Mouse (Mus musculus) retina, postnatal 7 days (tissue): Measurements from ENCODE around the gene Nrp1.

Source experiments
- DNase-seq: peaks from one replicate; pipeline ENCODE4 v3.0.0-alpha.2; 2012; ENCODE audit warnings: low read depth, low spot score

Gene Nrp1

DNA sequence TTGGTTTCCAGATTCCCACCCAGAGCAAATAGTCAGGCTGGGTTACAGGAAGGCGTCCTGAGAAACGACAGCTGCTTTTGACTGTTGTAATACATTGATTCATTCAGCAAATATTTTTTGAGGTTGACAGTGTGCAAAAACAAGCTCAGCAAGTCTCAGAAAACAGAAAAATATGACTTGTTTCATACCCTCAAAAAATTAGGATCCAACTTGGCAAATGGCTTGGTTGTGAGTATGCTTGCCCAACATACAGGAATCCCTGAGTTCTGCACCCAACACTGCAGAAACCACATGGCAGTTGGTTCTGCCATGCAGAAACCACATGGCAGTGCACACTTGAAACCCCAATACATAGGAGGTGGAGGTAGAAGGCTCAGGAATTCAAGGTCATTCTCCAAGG, 107.1 kb downstream of the Nrp1 start:
- DNase-seq: no peak

GRCm38 (mm10) chr8:128466681-128467430, 108.5 kb downstream of the Nrp1 start:
- no peak for DNase-seq

DNA sequence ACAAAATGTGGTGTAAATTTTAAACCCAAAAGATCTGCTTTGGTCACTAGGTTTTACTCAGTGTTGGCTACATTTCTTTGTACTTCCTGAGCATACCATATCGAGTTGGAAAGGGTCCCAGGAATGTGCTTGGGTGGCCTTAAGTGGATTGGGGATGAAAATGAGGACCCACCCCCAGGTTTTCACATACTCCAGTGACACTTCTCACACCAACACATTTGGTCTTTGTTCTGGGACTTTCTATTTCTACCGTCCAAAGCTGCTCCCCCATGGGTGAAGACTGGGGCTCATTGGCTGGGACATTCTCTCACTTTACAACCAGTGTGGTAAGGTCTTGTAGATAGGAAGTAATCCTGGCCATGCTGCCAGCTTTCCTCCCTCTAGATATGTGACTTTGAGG, 111.7 kb downstream of the Nrp1 start:
- no peak for DNase-seq

DNA sequence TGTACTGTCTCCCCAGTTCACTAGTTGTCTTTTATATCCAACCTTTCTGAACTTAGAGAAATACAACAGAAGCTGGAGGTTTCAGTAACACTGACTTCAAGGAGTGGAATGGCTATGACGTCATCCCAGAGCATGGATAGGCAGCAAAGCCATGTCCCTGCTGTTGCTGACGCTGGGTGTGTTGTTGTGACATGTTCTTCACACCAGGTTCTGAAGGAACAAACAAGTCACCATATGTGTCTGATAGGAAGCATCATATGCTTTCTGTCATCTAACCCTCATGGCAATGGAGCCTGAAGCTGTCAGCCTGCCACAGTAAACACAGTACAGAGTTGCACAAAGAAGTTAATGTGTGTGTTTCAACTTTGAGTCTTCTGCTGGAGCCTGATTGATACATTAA, 112.8 kb downstream of the Nrp1 start:
- DNase-seq: no peak

- DNase-seq: no peak
These were observed 114.5 kb downstream of the Nrp1 start for GRCm38 (mm10) chr8:128472871-128473270.

GRCm38 (mm10) chr8:128473456-128474239, 115.2 kb downstream of the Nrp1 start:
- no peak for DNase-seq

DNA sequence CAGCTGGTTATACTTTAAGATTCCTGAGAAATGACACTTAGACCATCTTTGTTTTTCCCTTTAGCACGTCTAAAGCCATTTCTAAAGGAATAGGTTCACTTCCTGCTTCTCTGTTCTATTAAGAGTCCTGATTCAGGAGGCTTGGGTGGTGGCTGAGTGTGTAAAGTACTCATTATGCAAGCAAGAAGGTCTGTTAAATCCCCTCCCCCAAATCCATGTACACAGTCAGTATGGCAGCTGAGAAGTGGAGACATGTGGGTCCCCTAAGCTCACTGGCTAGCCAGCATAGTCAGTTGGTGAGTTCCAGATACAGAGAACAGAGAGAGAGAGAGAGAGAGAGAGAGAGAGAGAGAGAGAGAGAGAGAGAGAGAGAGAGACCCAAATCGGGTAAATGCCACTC, 116.2 kb downstream of the Nrp1 start:
- no peak for DNase-seq

DNA sequence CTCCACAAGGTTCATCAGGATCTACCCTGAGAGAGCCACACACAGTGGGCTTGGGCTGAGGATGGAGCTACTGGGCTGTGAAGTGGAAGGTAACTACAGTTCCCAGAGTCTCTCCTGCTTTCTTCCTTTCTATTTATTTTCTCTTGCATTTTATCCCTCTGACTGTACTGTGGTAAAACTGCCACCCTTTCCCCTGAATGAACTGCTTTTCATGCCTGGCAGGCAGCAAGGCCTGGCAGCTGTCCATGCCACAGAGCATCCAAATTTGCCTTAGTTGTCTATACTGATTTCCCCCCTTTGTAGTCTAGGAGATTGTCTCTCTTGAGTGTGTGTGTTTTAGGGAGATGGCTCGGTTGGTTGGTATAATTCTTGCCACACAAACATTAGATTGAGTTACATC, 117.8 kb downstream of the Nrp1 start:
- no peak for DNase-seq

DNA sequence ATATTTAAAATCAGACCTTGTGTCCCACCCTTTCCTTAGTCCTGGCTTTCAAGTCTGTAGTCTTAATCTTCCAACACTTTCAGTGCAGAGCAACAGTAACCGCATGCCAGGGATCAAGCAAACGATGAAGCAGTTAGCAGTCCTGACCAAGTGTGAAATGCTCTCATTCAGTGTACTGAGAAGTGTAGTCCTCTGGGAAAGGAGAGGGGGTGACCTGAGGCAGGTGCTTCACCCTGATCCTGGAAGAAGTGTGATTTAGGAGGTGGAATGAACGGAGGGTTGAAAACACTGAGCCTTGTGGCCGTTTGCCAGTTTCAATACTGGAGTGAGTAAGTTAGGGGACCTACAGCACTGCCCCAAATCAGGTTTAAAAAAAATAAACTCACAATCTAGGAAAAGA, 119.6 kb downstream of the Nrp1 start:
- no peak for DNase-seq

DNA sequence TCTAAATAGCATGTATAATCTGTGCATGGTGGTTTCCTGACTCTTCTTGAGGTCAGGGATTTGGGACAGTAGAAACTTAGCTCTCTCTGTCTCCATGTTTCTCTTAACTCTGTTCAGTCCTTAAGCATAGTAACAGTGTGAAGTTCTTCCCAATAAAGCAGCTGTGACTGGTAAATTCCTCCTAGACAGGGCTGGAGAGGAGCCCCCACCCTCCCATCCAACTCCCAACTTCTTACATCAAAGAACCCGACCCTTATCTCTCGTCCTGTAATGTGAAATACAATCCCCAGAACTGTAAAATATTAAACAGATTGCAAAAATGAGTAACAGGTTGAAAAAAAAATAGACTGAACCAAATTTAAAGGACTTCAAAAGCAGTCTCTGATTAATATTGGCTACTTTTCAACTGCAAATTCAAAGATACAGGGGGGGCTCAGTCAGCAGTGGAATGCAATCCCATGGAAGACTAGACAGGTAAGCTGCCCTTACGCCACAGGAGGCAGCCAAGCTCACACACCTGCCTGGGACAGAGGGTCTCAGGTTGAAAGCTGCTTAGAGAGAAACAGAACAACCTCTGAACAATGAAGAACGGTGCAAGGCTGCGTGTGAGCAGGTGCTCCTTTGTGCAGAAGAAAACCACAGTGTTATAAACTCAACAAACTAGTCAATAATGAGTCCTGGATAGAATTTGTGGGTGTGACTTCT, 121.1 kb downstream of the Nrp1 start:
- DNase-seq: no peak

- no peak for DNase-seq
These were observed 122.7 kb downstream of the Nrp1 start for GRCm38 (mm10) chr8:128480896-128481665.

DNA sequence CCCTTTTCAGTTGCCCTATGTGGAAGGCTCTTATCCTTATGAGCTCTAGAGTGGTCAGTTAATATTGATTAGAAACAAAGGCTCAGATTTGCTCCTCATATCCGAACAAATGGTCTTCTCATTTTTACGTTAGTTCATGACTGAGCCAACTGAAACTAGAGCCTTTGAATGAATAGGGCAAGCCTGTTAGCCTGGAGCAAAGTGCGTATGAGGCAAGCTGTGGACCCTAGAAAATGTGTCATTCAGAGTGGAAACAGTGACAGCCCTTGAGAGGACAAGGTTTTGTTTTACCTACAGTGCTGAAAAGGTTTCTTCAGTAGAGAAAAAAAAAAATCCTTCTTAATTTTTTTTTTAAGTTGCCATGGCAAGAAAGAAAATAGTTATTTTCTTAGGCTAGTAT, 124.9 kb downstream of the Nrp1 start:
- no peak for DNase-seq

- no peak for DNase-seq
These were observed 126.3 kb downstream of the Nrp1 start for GRCm38 (mm10) chr8:128484720-128485124.

GRCm38 (mm10) chr8:128486043-128486442, 127.6 kb downstream of the Nrp1 start:
- no peak for DNase-seq

DNA sequence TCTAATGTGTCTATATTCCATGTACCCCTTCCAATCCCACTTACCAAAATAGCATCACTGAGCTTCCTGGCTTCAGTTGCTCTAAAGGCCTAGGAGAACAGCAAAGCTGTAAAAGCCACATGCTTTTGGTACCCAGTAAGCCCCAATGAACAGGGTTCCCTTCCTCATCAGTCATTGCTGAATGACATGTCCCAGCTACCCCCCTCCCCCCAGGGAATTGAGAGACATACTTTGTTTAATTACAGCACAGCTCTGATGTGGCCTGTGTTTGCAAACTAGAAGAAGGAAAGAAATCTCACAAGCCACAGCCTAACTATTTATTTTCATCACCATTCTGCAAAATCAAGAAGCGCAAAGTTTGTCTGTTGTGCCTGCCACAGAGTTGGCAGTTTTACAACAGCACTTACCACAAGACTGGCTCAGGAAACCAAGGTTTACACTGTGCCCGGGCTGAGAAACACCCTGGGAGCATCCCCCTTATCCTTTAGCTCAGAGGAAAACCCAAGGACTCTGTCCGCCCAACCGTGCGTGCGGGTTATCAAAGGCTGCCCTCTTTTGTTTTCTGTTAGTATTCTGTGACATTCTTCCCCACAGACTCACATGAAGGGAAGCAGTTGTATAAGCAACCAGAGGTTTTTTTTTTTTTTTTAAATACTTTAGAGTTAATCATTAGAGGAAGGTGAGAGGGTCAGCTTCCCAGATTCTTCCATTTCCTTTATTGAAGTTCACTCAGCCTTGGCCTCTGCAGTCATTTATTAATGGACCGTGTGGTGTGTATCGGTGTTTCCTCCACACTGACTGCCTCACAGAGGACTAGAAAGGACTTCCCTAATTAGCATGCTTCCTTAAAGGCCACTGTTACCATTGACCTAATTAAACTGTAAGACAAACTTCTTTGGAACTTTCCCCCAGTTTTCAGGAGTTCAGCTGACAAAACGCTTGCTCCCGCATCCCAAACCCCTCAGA, 129.8 kb downstream of the Nrp1 start:
- DNase-seq: no peak

- DNase-seq: no peak
These were observed 130.9 kb downstream of the Nrp1 start for GRCm38 (mm10) chr8:128489351-128489750.

DNA sequence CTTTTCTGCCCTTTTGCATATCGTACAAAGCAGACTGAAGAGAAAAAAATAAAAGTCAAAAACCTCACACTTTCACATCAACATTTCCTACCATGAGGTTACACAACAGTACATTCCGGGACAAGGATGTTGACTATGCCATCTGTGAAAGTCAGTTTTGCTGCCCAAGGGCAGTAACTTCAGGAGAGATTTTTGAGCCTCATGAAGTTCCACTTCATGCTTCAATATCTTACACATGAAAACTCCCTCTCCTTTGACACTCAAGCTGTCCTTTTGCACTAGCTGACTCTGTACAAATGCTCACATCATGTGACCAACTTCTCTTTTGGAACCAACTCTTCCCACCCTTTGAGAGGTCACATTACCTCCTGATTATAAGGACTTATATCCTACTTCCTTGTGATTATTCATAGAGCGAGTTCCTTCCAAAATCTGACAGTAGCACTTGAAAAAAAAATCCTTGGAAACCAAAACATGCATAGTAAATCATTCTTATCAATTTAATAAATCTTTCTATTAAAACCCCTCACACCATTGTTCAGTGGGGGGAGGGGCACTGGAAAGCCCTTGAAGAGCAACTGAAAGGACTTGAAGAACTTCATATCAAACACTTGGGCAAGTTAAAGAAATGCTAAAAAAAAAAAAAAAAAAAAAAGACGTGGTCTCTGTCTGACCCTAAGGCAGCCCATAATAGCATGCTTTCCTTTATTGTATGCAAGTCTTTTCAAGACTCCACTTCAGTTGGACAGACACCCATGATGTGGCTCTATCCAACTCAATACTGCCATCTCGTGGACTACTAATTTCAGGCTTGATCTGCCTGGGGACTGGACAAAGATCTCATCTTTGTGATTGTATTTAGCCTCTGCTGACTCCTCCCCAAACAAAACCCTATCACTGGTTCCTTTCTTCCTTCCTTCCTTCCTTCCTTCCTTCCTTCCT, 133.0 kb downstream of the Nrp1 start:
- peak; percentile 63 for DNase-seq

- DNase-seq: no peak
These were observed 135.4 kb downstream of the Nrp1 start for GRCm38 (mm10) chr8:128493801-128494200.

GRCm38 (mm10) chr8:128498836-128499235, 140.4 kb downstream of the Nrp1 start:
- no peak for DNase-seq
